Mouse (Mus musculus): Measurements from ENCODE around the gene Pcdh11x.

- no peak for TF ChIP-seq POLR2A (IDR thresholded peaks at IDR 0.05; ENCODE audit: extremely low read depth, insufficient read depth, low read length)
- no peak for TF ChIP-seq CTCF (IDR thresholded peaks at IDR 0.05; ENCODE audit: low read depth, low read length)
Measured at GRCm38 (mm10) chrX:120285522-120285921, 4.5 kb upstream of the Pcdh11x start.
